Mouse (Mus musculus): ENCODE measurements at regions not wholly inside any gene's neighbourhood (a gene's known extent, or its start where the extent isn't known, plus 50 kb on each side); places are given as distances from the start of the nearest gene placed in this dataset.

GRCm38 (mm10) chr12:68602682-68603081 is 556.3 kb downstream of the Rps29 start:
- TF ChIP-seq POLR2A (IDR thresholded peaks at IDR 0.05; ENCODE audit: low read depth, low read length) (no peak), CTCF (IDR thresholded peaks at IDR 0.05; ENCODE audit: borderline replicate concordance, insufficient read depth, low read length) (no peak)
